Mouse (Mus musculus) lung, postnatal 14 days (tissue): Measurements from ENCODE around the gene Prkcz.
"Not testable (repeated sequence)": the region's sequence is repeated elsewhere in the genome, so short reads cannot be mapped to it uniquely, and the experiment has no call there.

Experiments used
- DNase-seq: peaks from one replicate; pipeline ENCODE4 v3.0.0; 2021

Gene Prkcz

DNA sequence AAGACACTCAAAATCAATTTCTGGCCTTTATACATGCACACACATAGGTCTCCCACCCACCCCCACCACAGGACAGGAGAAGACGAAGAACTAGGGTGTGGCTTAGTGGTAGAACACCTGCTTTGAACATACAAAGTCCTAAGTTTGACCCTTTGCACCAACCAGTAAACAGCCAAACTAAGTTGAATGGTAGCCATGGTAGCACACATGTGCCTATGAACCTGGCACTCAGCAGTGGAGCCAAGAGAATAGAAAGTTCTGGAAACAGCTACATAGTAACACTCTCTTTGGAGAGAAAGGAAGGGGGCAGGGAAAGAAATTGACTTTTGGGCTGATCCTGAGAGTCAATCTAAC is 80.4 kb downstream of the Prkcz start:
- no peak for DNase-seq

DNA sequence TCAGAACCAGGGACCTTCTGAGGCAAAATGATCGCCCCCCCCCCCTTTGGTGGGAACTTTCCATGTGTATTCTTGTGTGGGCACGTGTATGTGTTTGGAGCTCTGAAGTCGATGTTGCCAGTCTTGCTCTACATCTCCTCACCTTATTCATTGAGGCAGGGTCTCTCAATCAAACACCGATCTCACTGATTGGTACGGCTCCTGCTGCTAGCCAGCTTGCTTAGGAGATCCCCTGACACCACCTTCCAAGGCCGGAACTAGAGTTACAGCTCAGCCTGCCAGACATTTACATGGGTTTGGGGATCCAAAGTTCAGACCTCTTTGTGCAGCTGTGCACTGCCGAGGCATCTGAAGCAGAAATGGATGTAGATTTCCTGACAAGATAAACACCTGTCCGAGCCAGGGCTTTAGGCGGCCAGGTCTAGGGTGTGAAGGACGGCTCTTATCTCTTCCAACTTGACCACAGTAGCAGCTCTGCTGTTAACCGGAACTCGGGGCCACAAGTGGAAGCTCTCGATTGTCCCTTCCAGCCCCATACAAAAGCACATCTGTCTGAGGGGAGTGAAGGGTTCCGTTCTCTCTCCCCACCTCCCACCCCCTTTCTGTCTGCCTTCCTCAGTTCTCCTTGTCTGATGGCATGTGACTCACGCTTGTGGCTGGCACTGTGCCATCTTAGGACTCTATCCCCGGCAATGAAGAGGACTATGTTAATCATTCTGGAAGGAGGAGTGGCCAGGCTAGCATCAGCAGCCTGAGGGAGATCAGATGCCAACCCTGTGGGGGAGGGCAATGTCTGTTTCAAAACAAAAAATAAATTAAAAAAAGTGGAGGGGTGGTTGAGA is 81.0 kb downstream of the Prkcz start:
- no peak for DNase-seq

DNA sequence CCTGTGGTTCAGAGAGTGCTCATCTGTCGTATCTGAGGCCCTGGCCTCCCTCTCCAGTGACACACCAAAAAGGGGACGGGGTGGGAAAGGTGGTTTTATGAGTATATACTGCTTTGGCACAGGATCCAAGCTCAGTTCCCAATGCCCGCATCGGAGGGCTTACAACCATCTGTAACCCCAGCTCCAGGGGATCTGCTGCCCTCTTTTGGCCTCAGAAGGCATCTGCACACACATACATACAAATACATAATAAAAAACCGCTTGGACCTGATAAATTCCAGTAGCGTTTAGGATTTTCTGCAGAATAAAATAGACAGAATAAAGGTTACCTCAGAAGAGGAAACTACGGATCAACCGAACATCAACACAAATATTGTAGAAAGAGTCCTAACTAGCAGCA is 82.1 kb downstream of the Prkcz start:
- no peak for DNase-seq

DNA sequence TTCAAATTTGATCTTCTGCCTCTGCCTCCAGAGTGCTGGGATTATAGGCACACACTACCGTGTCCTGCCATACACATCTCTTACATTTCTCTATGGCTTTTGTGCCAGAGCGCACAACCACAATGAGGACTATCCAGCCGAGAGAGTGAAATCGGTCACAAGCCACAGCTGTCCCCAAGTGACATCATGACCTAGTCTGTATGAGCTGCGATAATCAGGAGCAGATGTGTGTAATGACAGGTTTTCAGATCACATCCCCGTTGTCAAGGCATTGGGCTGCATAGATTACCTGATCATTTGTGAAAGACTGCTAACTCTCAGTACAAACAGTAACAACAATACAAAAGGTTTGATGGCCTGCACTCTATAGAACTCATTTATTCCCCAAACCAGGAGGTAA is 83.2 kb downstream of the Prkcz start:
- DNase-seq: no peak

DNA sequence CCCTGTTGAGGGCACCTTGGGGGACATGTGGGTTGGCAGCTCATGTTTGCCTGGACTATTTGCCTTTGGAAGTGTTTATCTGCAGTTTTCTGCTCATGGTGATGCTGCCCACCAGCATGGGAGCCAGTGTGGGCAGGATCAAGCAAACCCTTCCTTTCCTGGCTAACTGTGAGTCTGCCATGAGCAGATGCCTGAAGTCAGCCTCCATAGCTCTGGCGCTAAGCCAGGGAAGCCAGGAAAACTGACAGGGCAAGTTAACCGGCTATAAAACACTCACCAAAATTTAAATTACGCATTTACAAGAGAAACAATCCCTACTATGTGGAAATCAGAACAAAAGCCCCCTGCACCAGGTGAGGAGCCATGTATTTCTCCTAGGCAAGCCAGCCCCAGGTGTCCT is 86.3 kb downstream of the Prkcz start:
- no peak for DNase-seq

DNA sequence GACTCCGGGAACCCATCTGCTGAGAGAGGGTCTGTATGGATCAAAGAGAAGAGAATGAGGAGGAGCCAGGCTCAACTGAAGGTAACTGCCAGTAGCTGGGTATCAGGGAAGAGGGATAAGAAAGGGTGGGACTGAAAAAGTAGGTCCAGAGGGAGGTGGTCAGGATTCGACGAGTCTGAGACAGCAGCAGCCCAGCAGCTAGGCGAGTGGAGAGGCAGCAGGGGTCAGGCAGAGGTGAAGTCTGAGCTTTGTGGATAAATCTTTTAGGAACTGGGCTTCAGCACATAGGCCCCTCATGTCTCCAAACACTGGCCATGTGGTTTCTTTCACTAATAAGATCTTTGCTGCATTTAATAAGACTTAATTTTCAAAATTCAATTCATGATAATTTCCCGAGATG is 86.7 kb downstream of the Prkcz start:
- no peak for DNase-seq

DNA sequence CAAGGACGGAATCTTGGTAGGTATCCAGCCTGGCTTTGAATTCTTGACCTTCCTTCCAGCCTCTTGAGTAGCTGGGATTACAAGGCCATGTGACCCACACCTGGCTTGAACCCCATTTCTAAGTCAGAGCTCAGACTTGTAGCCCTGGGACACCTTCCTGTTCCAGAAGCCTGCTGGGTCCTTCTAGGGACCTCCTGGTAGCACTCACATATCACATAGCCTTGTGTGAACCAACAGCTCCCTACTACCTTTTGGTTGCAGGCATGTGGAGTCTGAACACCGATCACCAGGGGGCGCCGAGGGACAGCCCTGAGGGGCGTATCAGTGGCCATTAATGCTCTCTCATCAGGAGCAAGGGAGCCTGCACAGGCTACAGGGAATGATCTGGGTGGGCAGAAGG is 92.8 kb downstream of the Prkcz start:
- DNase-seq: peak; percentile 82

DNA sequence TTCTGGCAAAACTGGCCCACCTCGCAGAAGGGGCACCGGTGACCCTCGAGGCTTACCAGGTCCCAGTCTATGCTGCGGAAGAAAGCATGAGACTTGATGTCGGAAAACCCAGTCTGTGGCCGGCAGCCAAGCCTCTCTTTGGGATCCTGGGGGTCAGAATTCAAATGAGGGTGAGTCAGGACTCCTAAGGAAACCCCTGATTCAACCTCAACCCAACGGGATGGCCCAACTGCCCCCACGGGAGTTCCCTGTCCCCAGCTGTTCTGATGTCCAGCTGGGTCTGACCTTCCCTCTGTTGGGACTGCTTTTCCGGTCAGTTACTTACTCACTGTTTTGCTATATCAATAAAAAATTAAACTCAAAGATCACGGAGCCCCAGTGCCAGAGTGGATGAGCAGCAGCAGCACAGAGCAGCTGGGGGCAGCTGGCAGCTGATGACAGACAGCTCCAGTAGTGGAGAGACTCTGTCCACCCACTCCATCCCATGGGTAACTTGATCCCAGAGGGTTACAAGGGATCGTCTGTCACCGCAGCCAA is 93.5 kb downstream of the Prkcz start:
- peak; percentile 39 for DNase-seq

DNA sequence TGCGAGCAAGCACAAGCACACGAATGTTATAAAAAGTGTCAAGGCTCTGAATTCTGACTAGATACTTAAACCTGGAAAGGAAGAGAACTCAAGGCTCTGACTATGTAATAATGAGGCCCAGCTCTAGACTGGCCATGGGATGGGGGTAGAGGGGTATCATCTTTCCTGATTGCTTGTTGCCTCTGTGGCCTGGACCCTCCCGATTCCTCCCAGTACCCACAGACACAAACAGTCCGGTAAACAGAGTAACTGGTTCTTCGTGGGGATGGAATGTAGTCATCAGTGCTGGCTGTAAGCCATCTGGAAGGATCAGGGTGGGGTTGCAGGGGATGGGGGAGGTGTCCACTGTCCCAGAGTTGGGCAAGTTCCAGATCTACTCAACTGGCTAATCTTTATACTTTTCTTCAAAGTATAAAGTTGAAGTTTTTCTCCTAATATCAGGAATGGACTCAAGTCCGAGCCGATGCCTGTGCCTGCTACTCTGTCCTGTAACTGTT is 94.1 kb downstream of the Prkcz start:
- DNase-seq: peak; percentile 19

DNA sequence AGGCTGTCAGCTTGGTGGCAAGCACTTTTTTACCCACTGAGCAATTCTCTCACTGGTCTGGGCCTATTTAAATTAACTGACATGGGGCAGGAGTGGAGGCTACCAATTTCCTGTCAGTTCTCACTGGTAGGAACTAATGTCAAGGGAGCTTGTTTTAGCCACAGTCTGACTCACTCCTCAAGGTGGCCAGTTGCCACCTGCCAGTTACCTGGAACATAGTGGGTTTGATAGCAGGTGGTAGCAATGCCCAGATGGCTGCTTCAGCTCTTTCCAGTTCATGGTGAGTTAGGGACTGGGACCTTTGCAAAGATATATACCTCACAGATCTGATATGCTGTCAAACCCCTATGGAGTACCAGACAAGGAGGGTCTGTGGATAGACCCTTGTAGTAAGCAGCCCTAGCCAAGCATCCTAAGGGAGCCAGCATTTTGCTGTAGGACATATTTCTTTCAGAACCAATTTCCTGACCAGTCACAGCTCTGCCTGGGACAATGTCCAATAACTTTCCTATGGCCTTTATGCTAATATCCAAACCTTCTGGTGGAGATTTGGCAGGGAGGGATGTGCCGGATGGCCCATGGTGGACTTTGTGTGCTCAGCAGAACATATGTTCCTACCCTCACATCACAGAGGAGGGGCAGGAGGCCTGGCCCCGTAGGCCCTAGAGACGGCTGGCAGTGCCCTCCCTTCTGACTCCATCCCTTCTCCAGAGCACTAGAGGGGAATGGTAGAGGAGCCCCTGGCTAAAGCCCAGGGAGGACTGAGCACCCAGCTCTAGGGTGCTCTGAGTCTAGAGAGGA is 96.4 kb downstream of the Prkcz start:
- no peak for DNase-seq

DNA sequence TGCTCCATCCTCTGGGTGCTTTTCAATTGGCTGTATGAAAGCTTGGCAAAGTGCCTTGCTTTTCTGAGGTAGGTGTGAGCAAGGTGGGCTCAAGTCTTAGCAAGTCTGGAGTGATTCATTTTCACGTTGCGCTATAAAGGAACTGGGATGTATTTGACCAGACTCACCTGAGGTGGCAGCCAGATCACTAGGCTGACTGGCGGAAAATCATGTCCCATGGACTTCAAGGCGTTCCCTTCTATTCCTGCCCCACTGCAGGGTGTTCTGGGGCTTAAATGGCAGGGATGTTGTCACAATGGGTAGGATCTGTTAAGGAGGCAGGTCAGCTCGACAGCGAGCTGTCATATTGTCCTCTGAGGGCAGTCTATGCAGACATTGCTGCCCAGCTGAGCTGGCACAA is 108.9 kb downstream of the Prkcz start:
- no peak for DNase-seq

DNA sequence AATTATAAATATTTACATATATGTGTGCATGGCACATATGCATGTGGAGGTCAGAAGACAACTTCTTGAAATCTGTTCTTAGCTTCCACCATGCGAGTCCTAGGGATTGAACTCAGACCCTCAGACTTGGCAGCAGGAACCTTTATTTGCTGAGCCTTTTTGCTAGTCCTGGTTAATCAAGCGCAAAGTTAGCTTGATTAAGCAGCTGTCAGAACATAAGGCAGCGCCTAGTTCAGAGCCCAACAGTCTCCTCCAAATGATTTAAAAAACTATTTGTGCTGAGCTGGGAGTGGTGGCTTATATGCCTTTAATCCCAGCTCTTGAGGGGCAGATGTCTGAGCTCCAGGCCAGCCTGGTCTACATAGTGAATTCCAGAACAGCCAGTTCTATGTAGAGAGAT is 110.0 kb downstream of the Prkcz start:
- no peak for DNase-seq

DNA sequence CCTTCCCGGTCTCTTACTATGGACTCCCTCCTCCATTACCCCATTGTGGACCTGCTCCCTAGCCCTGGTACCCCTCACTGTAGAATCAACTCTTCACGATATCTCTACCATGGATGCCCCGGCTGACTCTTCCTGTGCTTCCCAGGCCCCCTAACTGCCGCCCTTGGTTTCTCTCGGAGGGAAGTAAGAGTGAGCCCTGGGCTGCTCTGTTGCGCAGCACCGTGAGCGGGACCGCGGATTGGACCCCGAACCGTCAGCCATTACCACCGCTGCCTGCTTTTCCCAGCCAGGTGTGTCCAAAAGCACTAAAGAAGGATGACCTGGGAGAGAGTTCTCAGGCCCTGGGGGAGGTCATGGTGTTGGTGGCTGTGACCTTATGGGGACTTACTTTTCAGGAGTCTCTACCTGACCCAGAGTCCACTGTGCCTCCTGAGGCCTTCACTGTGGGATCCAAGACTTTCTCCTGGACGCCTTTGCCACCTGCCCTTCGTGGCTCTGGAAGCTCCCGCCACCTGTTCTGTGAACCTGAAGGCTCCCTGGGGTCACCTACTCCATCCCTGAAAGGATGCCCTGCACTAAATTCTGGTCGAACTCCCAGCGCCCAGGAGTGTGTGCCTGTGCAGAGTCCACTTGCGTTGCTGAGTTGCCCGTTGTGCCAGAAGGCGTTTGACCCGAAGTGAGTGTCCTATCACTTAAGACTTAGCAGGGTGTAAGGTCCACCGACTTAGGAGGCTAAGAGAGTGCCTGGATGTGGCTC is 110.6 kb downstream of the Prkcz start:
- peak; percentile 20 for DNase-seq

DNA sequence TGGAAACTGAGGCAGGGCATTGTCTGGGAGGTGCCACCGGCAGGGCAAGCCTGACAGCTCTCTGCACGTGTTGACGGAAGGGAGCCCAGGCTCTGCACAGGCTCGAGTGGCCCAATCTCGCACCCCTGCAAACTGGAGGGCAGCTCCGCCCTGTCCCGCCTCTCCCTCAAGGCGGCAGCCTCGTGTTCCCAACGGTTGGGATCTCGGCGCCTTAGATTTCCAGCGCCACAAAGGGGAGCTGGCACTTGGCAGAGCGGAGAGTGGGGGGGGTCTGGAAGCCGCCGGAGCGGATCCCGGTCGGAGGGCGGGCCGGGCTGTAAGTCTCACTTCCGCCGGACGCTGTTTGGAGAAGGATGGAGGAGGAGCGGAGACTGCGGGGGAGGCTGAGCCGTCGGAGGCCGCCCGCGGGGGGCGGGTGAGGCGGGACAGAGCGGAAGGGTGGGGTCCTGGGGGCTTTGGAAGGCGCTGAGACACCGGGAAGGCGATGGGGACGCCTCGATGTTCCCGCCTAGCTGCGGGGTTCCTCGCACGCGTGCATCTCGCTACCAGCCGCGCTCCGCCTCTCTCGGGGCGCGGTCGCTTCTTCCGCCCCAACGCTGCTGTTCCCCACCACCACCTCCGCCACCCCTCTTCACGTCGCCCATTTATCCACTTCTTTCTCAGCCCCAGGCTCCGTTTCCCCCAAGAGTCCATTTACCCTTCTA is 111.4 kb downstream of the Prkcz start, which contains the start of gene Faap20:
Gene Faap20 (plus strand): TSS at position 155 of the 704 bp plus-strand sequence.
- peak; percentile 91 for DNase-seq

DNA sequence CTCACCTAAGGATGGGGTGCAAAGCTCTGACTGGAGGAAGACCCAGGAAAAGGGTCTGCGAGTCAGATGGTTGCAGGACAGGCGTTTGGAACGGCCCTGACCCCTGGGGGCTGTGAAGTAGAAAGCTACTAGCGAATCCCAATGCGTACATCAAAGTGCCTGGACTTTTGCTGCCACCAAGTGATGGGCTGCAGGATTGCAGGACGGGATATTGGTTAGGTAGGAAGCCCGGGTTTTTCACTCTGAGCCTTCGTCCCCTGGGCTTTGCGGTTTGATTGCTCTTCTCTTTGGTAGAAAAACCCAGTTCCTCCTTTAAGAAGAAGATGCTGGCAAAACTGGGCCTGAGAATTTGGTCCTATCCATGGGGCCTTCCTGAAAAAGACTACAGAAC is 111.9 kb downstream of the Prkcz start:
- DNase-seq: peak; percentile 96

DNA sequence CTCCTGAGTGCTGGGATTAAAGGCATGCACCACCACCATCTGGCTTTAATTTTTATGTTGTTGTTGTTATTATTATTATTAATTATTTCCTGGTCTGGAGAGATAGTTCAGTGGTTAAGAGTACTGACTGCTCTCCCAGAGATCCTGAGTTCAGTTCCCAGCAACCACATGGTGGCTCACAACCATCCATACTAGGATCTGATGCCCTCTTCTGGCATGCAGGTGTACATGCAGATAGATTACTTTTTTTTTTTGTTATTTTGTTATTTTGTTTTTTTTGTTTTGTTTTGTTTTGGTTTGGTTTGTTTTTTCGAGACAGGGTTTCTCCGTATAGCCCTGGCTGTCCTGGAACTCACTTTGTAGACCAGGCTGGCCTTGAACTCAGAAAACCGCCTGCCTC is 113.1 kb downstream of the Prkcz start:
- not testable (repeated sequence) for DNase-seq

DNA sequence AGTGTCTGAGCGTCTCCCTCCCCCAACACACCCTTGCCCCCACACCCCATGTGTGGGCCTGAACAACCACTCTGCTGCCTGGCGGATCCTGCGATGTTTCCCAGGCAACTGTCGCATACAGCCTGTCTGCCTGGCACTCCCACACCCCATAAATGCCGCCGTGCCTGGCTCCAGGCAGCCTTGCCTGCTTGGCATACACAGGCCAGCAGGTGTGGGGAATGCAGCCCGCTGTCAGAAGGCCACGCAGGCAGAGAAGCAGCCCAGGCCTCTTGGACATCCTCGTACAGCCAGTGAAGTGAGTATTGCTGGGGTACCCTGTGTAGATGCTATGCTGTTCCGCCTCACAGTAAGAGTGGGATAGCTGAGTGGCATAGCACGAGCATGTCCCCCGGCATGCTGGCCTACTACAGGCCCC is 114.5 kb downstream of the Prkcz start:
- DNase-seq: no peak

DNA sequence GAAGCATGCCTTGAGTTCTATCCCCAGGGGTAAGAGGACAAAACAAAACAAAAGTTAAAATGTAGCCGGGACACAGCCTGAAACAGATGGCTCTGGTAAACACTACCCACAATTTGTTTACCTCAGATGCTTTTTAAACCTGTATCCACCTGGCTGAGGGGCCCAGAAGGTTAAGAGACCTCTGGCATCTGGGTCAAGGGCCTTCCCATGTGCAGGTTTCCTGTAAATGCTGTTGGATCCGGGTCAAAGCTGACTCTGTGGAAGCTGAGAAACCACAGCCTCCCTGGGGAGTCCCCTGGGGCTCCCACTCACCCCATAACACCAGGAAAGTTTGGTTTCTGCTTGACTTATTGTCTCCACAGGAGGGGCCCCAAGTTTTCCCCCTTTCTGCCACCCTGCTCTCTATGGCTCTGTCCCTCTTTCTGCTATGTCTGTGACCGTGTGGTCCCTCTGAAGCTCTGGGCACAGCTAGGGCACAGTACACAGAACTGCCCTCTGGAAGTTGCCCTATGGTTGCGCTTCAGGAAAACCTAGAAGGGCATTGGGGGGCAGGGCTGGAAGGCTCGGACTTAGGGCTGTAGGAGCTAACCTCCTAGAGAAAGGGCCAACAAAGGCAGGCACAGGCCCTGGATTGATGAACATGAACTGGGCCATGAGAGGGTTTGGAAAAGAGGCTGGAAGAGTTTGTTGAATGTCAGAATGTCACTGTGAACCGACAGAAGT is 115.2 kb downstream of the Prkcz start:
- no peak for DNase-seq

DNA sequence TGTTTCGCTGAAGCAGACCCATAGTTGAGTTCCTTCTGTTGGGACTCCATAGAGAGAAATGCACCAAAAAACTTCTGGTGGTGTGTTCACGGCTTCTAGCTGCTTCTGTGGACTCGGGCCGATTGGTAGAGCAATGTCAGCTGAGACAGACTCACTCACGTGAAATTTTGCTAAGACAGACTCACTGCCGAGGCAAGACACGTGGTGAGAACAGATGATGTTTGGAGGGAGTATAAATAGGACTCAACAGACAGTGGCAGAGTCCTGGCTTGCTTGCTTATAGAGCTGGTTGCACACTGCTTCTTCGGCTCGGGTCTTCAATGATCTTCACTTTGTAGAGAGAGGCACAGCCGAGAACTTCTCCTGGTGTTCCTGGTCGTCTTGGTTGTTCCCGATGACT is 117.9 kb downstream of the Prkcz start:
- no peak for DNase-seq

DNA sequence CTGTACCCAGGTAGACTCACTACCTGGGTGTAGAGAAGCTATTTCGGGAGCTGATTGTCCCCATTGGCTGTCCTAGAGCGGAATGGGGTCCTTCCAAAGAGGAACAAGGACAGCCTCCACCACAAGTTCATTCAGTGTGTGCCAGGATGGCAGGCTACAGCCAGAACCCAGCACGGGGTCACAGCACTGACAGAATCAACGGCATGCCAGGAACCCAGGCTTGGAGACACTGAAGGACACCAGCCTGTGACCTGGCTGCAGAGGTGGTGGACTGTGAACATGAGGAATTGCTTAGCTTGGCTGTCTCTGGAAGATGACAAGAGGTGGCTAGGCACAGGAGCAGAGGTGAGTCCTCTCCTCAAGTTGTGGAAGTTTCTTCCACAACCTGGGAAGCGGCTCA is 118.9 kb downstream of the Prkcz start:
- DNase-seq: no peak

DNA sequence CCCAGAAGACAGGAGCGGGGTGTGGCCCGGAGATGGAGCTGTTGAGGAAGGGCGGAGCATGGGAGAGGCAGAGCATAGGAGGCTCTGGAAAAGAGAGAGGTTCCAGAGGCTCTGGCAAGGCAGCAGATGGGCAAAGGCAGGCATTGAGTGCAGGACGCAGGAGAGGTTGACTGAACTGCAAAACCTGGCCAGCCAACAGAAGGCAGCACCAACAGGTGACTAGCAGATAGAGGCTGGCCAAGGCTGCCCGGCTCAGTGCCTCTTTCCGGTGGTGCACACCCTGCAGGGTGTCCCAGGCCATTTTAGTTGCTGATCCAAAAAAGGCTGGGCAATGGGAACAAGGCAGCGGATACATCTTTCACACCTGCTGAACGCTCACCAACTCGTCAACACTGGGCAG is 119.4 kb downstream of the Prkcz start:
- DNase-seq: no peak

DNA sequence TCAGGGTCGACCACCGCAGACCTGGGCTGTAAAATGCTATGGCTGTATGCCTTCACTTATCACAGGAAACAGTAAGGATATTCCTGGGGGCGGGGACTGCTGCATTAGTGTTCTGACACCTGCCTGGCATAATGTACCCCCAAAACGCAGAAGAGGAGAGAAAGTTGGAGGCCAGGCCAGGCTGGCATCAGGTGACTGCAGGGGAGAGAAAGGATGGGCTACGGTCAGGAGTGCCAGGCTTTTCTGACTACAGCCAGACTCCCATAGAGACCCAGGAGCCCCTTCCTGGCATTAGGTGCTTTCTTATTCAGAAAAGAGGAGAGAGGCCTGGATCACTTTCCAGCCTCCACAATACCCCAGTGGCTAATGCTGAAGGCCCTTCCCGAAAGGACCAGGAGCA is 121.7 kb downstream of the Prkcz start:
- no peak for DNase-seq
